Mouse (Mus musculus) layer of hippocampus, adult 6 months (tissue): ENCODE measurements around the gene Dio1. TPM values are rescaled to one million over a fixed set of nuclear protein-coding genes. Genes with fewer than 3 reads are reported as not detected.

Experiments used
- long read RNA-seq, 2 experiments: library from polyadenylated mRNA; unstranded; transcript quantifications; one replicate each; pipeline ENCODE4 v2.0.0; 2019 to 2020
- polyA plus RNA-seq: library from polyadenylated mRNA; unstranded; fragments of <200 nt; fragmentation: Nextera tagmentation; gene quantifications from 2 replicates; pipeline ENCODE4 v1.2.3, GENCODE M21; 2021

The Dio1 gene
- 0.15 TPM in 1 of 2 replicates, not detected in the other for polyA plus RNA-seq
- long read RNA-seq, experiment 1: 0 reads
- long read RNA-seq, experiment 2: 0 reads

GRCm38 (mm10) chr4:107306966-107307365 lies at the start of gene Dio1:
TSS of gene Dio1 (minus strand) at chr4:107307169.

GRCm38 (mm10) chr4:107313690-107314478 lies 6.9 kb upstream of the Dio1 start, which contains the start of gene Yipf1:
TSS of gene Yipf1 (plus strand) at chr4:107314363.

GRCm38 (mm10) chr4:107253125-107254091 lies 53.6 kb downstream of the Dio1 start, which contains the start of the genes Lrrc42 and Hspb11:
TSS of gene Lrrc42 (minus strand) at chr4:107253532.
TSS of gene Hspb11 (plus strand) at chr4:107253593.

Other genes with a start within 250 kb of the Dio1 start
- 32.5 and 36.7 TPM in 2 replicates for gene Mrpl37, start 240.3 kb downstream of the Dio1 start, polyA plus RNA-seq
- 4.0 and 4.2 TPM in 2 replicates for gene Cyb5rl, start 240.2 kb downstream of the Dio1 start, polyA plus RNA-seq
- not detected in 2 replicates for gene Cdcp2, start 210.3 kb downstream of the Dio1 start, polyA plus RNA-seq
- 502 and 566 TPM in 2 replicates for gene Tmem59, start 128.8 kb downstream of the Dio1 start, polyA plus RNA-seq
- 9.1 and 19.8 TPM in 2 replicates for gene Tceanc2, start 128.1 kb downstream of the Dio1 start, polyA plus RNA-seq
- not detected in 2 replicates for gene Ldlrad1, start 98.0 kb downstream of the Dio1 start, polyA plus RNA-seq
- 15.9 and 18.2 TPM in 2 replicates for gene Lrrc42, start 53.6 kb downstream of the Dio1 start, polyA plus RNA-seq
- 61.3 and 69.9 TPM in 2 replicates for gene Hspb11, start 53.6 kb downstream of the Dio1 start, polyA plus RNA-seq
- gene Yipf1, start 7.2 kb upstream of the Dio1 start, polyA plus RNA-seq: 127 and 146 TPM in 2 replicates
- gene Ndc1, start 60.6 kb upstream of the Dio1 start, polyA plus RNA-seq: 5.4 and 5.8 TPM in 2 replicates
- gene Glis1, start 127.4 kb upstream of the Dio1 start, polyA plus RNA-seq: 0.19 and 0.25 TPM in 2 replicates